Mouse (Mus musculus) C2C12 (cell line): ENCODE data around the gene Ddah2. TPM values are rescaled to one million over a fixed set of nuclear protein-coding genes. Genes with fewer than 3 reads are reported as not detected.

Source experiments
- H3K27me3 ChIP-seq: one replicate; pipeline ENCODE4 v1.6.1; 2011; ENCODE audit not compliant: control insufficient read depth, insufficient read depth, insufficient read length
- H3K36me3 ChIP-seq: one replicate; pipeline ENCODE4 v1.6.1; 2011; ENCODE audit not compliant: control insufficient read depth, insufficient read depth
- H3K4me3 ChIP-seq: one replicate; pipeline ENCODE4 v1.5.1; 2011; ENCODE audit warnings: mild to moderate bottlenecking, control low read depth; ENCODE audit not compliant: poor library complexity, insufficient read depth, severe bottlenecking
- H3K79me2 ChIP-seq: one replicate; pipeline ENCODE4 v1.6.1; 2011; ENCODE audit not compliant: control insufficient read depth, insufficient read depth
- H3K79me3 ChIP-seq: one replicate; pipeline ENCODE4 v1.6.1; 2011; ENCODE audit warnings: low read depth, control low read depth
- H3ac ChIP-seq: one replicate; pipeline ENCODE3; 2011; ENCODE audit warnings: low read depth; ENCODE audit not compliant: control insufficient read depth, insufficient read length
- CEBPB ChIP-seq: IDR thresholded peaks from one replicate; pipeline ENCODE4 v1.6.1; 2011; ENCODE audit warnings: low read depth, mild to moderate bottlenecking, control low read depth, moderate library complexity
- CTCF ChIP-seq: IDR thresholded peaks from one replicate; pipeline ENCODE4 v1.5.1; 2011; ENCODE audit not compliant: control insufficient read depth, insufficient read depth, insufficient read length
- FOSL1 ChIP-seq: IDR thresholded peaks from one replicate; pipeline ENCODE4 v1.8.0; 2011; ENCODE audit warnings: mild to moderate bottlenecking, low read length; ENCODE audit not compliant: poor library complexity, insufficient read depth, severe bottlenecking
- MAX ChIP-seq: IDR thresholded peaks from one replicate; pipeline ENCODE4 v1.6.1; 2011; ENCODE audit warnings: mild to moderate bottlenecking, control low read depth
- MYOD1 ChIP-seq: IDR thresholded peaks from one replicate; pipeline ENCODE4 v1.6.1; 2011; ENCODE audit warnings: low read depth; ENCODE audit not compliant: control insufficient read depth, insufficient read length
- MYOG ChIP-seq: IDR thresholded peaks from one replicate; pipeline ENCODE4 v1.6.1; 2011; ENCODE audit not compliant: control insufficient read depth, insufficient read length; ENCODE audit errors: extremely low read depth
- USF1 ChIP-seq: IDR thresholded peaks from one replicate; pipeline ENCODE4 v1.6.1; 2011; ENCODE audit warnings: low read depth, mild to moderate bottlenecking, control low read depth, moderate library complexity
- long read RNA-seq, 2 experiments: library from polyadenylated mRNA; unstranded; transcript quantifications; one replicate each; pipeline ENCODE4 v2.0.0; 2019 to 2020
- polyA plus RNA-seq: library from polyadenylated mRNA; unstranded; fragments of >200 nt; fragmentation: generic; extraction: Trizol; gene quantifications from one replicate; pipeline ENCODE4 v1.2.1, GENCODE M21; 2012; ENCODE audit warnings: missing spikeins

Ddah2 gene
- polyA plus RNA-seq: 129 TPM
- long read RNA-seq, experiment 1, transcript Ddah2-204 (7 exons, 1,254 nt): minor isoform, 5 of 157 reads
- long read RNA-seq, experiment 1, transcript Ddah2-201 (7 exons, 1,342 nt): major isoform, 125 of 157 reads
- long read RNA-seq, experiment 1, partial matches to known transcripts: 17 of 157 reads
- long read RNA-seq, experiment 1, other reads (novel, unspliced or antisense): 10 of 157 reads
- long read RNA-seq, experiment 2, transcript Ddah2-201 (7 exons, 1,342 nt): major isoform, 88 of 117 reads
- long read RNA-seq, experiment 2, transcript Ddah2-204 (7 exons, 1,254 nt): minor isoform, 5 of 117 reads
- long read RNA-seq, experiment 2, partial matches to known transcripts: 6 of 117 reads
- long read RNA-seq, experiment 2, other reads (novel, unspliced or antisense): 18 of 117 reads

GRCm38 (mm10) chr17:35058911-35059892 is at the start of gene Ddah2:
TSS of gene Ddah2 (plus strand) at chr17:35059035.
- Histone ChIP-seq H3K4me3 (peak within 1 kb of the TSS; percentile 37), H3ac (peak within 1 kb of the TSS; percentile 77), H3K79me2 (peaks cover 21% of the 10 kb centered on the region), H3K27me3 (no peaks in the 10 kb centered on the region), H3K36me3 (peaks cover 60% of the 10 kb centered on the region), H3K79me3 (peaks cover 8% of the 10 kb centered on the region)
- TF ChIP-seq MAX: no peak
- TF ChIP-seq MYOG: no peak
- TF ChIP-seq MYOD1: peak; percentile 62
- peak; percentile 78 for TF ChIP-seq CTCF
- TF ChIP-seq CEBPB: no peak
- no peak for TF ChIP-seq USF1

GRCm38 (mm10) chr17:35009586-35009985 is 49.2 kb upstream of the Ddah2 start:
- Histone ChIP-seq H3ac (no peak overlapping the region), H3K36me3 (peaks cover 95% of the 10 kb centered on the region), H3K27me3 (no peaks in the 10 kb centered on the region), H3K79me2 (peaks cover 54% of the 10 kb centered on the region), H3K79me3 (peaks cover 32% of the 10 kb centered on the region), H3K4me3 (no peak overlapping the region)
- TF ChIP-seq CTCF (no peak), MYOD1 (no peak), MYOG (no peak), USF1 (no peak), MAX (no peak), CEBPB (no peak)

DNA sequence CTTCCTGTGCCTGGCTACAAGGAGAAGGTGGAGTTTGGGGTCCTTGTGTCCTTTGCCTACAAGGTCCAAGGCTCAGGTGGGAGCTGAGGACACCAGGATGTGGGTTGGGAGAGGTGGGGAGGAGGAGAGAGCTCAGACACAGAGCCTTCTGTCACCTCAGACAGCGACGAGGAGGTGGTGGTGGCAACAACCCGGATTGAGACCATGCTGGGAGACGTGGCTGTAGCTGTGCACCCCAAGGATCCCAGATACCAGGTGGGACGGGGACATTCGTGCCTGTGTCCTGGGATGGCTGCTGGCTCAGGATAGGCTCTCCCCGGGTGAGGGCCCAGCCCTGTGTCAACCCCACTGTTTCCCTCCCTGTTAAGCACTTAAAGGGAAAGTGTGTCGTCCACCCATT is 47.4 kb upstream of the Ddah2 start:
- TF ChIP-seq FOSL1 (no peak), USF1 (no peak), MAX (no peak), CEBPB (no peak), MYOG (no peak), MYOD1 (no peak), CTCF (no peak)
- no peak overlapping the region for H3ac ChIP-seq
- peaks cover 92% of the 10 kb centered on the region for H3K36me3 ChIP-seq
- H3K4me3 ChIP-seq: no peak overlapping the region
- H3K79me3 ChIP-seq: peaks cover 16% of the 10 kb centered on the region
- H3K27me3 ChIP-seq: no peaks in the 10 kb centered on the region
- H3K79me2 ChIP-seq: peaks cover 36% of the 10 kb centered on the region

DNA sequence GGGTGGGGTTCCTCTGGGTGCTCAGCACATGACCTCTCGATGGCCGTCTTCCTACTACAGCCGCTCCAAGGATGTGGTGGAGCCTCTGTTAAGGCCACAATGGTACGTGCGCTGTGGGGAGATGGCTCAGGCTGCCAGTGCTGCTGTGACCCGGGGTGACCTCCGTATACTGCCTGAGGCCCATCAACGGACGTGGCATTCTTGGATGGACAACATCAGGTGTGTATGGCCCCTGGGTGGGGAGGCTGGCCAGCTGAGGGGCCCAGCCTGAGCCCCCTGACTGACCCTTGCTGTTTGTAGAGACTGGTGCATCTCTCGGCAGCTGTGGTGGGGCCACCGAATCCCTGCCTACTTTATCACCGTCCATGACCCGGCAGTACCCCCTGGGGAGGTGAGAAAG is 46.4 kb upstream of the Ddah2 start:
- Histone ChIP-seq H3ac (no peak overlapping the region), H3K4me3 (no peak overlapping the region), H3K79me2 (peaks cover 26% of the 10 kb centered on the region), H3K36me3 (peaks cover 83% of the 10 kb centered on the region), H3K79me3 (peaks cover 9% of the 10 kb centered on the region), H3K27me3 (no peaks in the 10 kb centered on the region)
- TF ChIP-seq MAX: no peak
- no peak for TF ChIP-seq MYOG
- no peak for TF ChIP-seq CEBPB
- TF ChIP-seq USF1: no peak
- no peak for TF ChIP-seq CTCF

DNA sequence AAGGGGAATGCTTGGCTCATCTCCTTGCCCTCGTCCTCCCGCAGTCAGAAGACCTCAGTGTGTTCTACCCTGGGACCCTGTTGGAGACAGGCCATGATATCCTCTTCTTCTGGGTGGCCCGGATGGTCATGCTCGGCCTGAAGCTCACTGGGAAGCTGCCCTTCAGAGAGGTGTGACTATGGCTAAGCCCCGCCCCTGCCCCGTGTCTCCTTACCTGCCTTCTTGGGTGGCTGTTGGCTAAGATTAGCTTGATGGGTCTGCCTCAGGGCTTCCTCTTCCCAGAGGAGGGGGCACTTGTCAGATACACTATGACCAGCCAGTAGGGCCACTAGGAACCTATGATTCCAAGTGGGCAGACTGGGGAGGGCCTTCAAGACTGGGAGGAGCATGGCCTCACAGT is 45.6 kb upstream of the Ddah2 start:
- H3K36me3 ChIP-seq: peaks cover 75% of the 10 kb centered on the region
- TF ChIP-seq FOSL1: no peak
- no peak for TF ChIP-seq USF1
- TF ChIP-seq CTCF: no peak
- TF ChIP-seq MYOD1: no peak
- no peak for TF ChIP-seq CEBPB
- no peak for TF ChIP-seq MAX
- no peak for TF ChIP-seq MYOG

More for the DNA sequence above, 45.6 kb upstream of the Ddah2 start:
- Histone ChIP-seq H3ac (no peak overlapping the region), H3K79me2 (peaks cover 18% of the 10 kb centered on the region), H3K27me3 (no peaks in the 10 kb centered on the region), H3K4me3 (no peak overlapping the region), H3K79me3 (peaks cover 2% of the 10 kb centered on the region)
